Comparison of ENCODE assay signal across 9 mouse cellular contexts in genomic region chr13:45108851-45109390, GRCm38 (mm10). TPM values are rescaled to one million over a fixed set of nuclear protein-coding genes. Genes with fewer than 3 reads are reported as not detected.
DNase-seq lines count a peak whose midpoint lies in the region; ATAC-seq and TF ChIP-seq lines count a peak whose summit lies in the region.
"Had no signal": no experiment of that assay in that cellular context is flagged by ENCODE, and none has a peak within 500 bp of the region (broad histone marks: within the 10 kb centered on the region; RNA-seq: fewer than 3 reads in every experiment).

No protein-coding gene starts in this region.

- H3K27me3 ChIP-seq in liver, embryonic 14.5 days (ENCODE audit: control insufficient read depth, insufficient read depth, low read length) = peaks cover 8% of the 10 kb centered on the region; the same call in 1 of the 2 replicates
- no peaks in the 10 kb centered on the region for H3K27me3 ChIP-seq in limb, embryonic 10.5 days (ENCODE audit: low read depth, poor library complexity, severe bottlenecking)

- H3K9ac ChIP-seq in liver, embryonic 14.5 days (replicated peaks) = no peak overlapping the region
- H3K9ac ChIP-seq: forebrain, postnatal 0 days had no signal

- no peaks in the 10 kb centered on the region for H3K9me3 ChIP-seq in liver, embryonic 14.5 days (ENCODE audit: control insufficient read depth, low read length)
- H3K9me3 ChIP-seq in limb, embryonic 10.5 days (replicated peaks) = no peaks in the 10 kb centered on the region

- peak; percentile 91 for DNase-seq in layer of hippocampus, adult 9-11 months
- DNase-seq in layer of hippocampus, adult 18-20 months (ENCODE audit: low spot score in 2 of 2) = no peak
- peak; percentile 34 for DNase-seq in Muller cell, postnatal 12 days (ENCODE audit: inconsistent ontology term)
- DNase-seq in liver, embryonic 14.5 days (ENCODE audit: low read depth in 3 of 3, low spot score in 3 of 3) = peak; percentile 20 to 54 (median 27)
- DNase-seq in natural killer cell, adult 2 months (ENCODE audit: low spot score in 2 of 2) = peak; percentile 28 to 64
- no peak for DNase-seq in cerebellum, adult 11 months
- DNase-seq in limb, embryonic 10.5 days (ENCODE audit: low spot score) = no peak
- DNase-seq: forebrain, postnatal 0 days; midbrain, embryonic 14.5 days had no signal

- H3K4me1 ChIP-seq in liver, embryonic 14.5 days (replicated peaks; ENCODE audit: control insufficient read depth in 2 of 2, insufficient read depth in 2 of 2, low read length in 1 of 2) = 0 out of 4 replicates have a peak, but pooled peaks cover 0 to 3% of the 10 kb centered on the region in 2 experiments
- H3K4me1 ChIP-seq in limb, embryonic 10.5 days = peaks cover 18% of the 10 kb centered on the region

- H3K27ac ChIP-seq in liver, embryonic 14.5 days = no peak overlapping the region
- H3K27ac ChIP-seq in limb, embryonic 10.5 days = no peak overlapping the region

- no peak for TF ChIP-seq EP300 in liver, embryonic 14.5 days (IDR thresholded peaks at IDR 0.05; ENCODE audit: low read depth)

- no peak for TF ChIP-seq CTCF in liver, embryonic 14.5 days (IDR thresholded peaks at IDR 0.05; ENCODE audit: low read depth)

- no peak overlapping the region for H3K4me2 ChIP-seq in liver, embryonic 14.5 days (ENCODE audit: low read depth)

- H3K4me3 ChIP-seq in liver, embryonic 14.5 days (ENCODE audit: insufficient read depth in 1 of 2, low read depth in 2 of 2, low read length in 2 of 2) = no peak overlapping the region
- H3K4me3 ChIP-seq in limb, embryonic 10.5 days = no peak overlapping the region

- no peak for ATAC-seq in liver, embryonic 14.5 days (ENCODE audit: insufficient read depth)
- ATAC-seq: forebrain, postnatal 0 days had no signal

- 7% methylated on average over 7 of the region's 7 CpGs for WGBS in liver, embryonic 14.5 days (ENCODE audit: insufficient replicate concordance)
- 76% methylated on average over 7 of the region's 7 CpGs for WGBS in limb, embryonic 10.5 days

- H3K36me3 ChIP-seq in liver, embryonic 14.5 days (replicated peaks; ENCODE audit: control insufficient read depth, insufficient read depth, low read depth) = no peaks in the 10 kb centered on the region
- no peaks in the 10 kb centered on the region for H3K36me3 ChIP-seq in limb, embryonic 10.5 days

RNA-seq across cellular contexts. Expression of gene Gm9817, which starts 30.4 kb away (rescaled TPM):
- not detected for total RNA-seq in layer of hippocampus, adult 18-20 months (2021)
- not detected in 2 replicates for polyA plus RNA-seq in liver, embryonic 14.5 days (2012; rRNA removed)
- not detected in 2 replicates for polyA plus RNA-seq in liver, embryonic 14.5 days (2014; fragmentation: Nextera tagmentation; extraction: Ambion mirVana)
- polyA plus RNA-seq in limb, embryonic 10.5 days (2016; fragmentation: Nextera tagmentation; extraction: Ambion mirVana) = not detected in 2 replicates
- total RNA-seq: forebrain, postnatal 0 days had no signal
- polyA plus RNA-seq: forebrain, postnatal 0 days; midbrain, embryonic 14.5 days had no signal

Comparison
In these comparisons a context has a peak if more than half of its experiments do, and no peak if none do; other contexts are left out.
1. DNase-seq: peak in layer of hippocampus, adult 9-11 months (single experiment), Muller cell, postnatal 12 days (single experiment), liver, embryonic 14.5 days (3 of 3) and natural killer cell, adult 2 months (2 of 2); none in layer of hippocampus, adult 18-20 months (0 of 2), cerebellum, adult 11 months (single experiment) and limb, embryonic 10.5 days (single experiment).